Mouse (Mus musculus) forebrain, postnatal 0 days (tissue): Measurements from ENCODE around the gene Olfr374. TPM values are rescaled to one million over a fixed set of nuclear protein-coding genes. Genes with fewer than 3 reads are reported as not detected.
A peak's percentile ranks its signal among the peaks of the same experiment; 100 is the strongest.

Experiments
- ATAC-seq: fragments of 200-750 bp; cut with Nextera tagmentation; 2 replicates; pipeline ENCODE4 v1.8.0; 2017; ENCODE audit warnings: mild to moderate bottlenecking, moderate library complexity
- DNase-seq: peaks from one replicate; pipeline ENCODE4 v3.0.0-alpha.2; 2015
- H3K27ac ChIP-seq: fragments of 300-500 bp; sonication (generic); 2 replicates; pipeline ENCODE4 v1.5.1; 2014; ENCODE audit warnings: low read depth, mild to moderate bottlenecking, antibody characterized with exemption, low read length, moderate library complexity, mixed read lengths
- H3K27me3 ChIP-seq: fragments of 300-500 bp; sonication (generic); 2 replicates; pipeline ENCODE4 v1.6.1; 2014; ENCODE audit warnings: mild to moderate bottlenecking, low read length, mixed read lengths; ENCODE audit not compliant: insufficient read depth
- H3K36me3 ChIP-seq: fragments of 300-500 bp; sonication (generic); 2 replicates; pipeline ENCODE4 v1.6.1; 2014; ENCODE audit warnings: mild to moderate bottlenecking, moderate library complexity; ENCODE audit not compliant: insufficient read depth
- H3K4me1 ChIP-seq: fragments of 300-500 bp; sonication (generic); 2 replicates; pipeline ENCODE4 v1.6.1; 2014; ENCODE audit warnings: antibody characterized with exemption; ENCODE audit not compliant: insufficient read depth
- H3K4me2 ChIP-seq: fragments of 300-500 bp; sonication (generic); 2 replicates; pipeline ENCODE4 v1.6.1; 2014; ENCODE audit warnings: low read depth, mild to moderate bottlenecking, moderate library complexity
- H3K4me3 ChIP-seq: fragments of 300-500 bp; sonication (generic); 2 replicates; pipeline ENCODE4 v1.5.1; 2014; ENCODE audit warnings: low read depth, low read length, mixed read lengths
- H3K9ac ChIP-seq: fragments of 300-500 bp; sonication (generic); 2 replicates; pipeline ENCODE4 v1.6.1; 2014; ENCODE audit warnings: mild to moderate bottlenecking
- H3K9me3 ChIP-seq: fragments of 300-500 bp; sonication (generic); 2 replicates; pipeline ENCODE4 v1.6.1; 2016; ENCODE audit warnings: low read length
- CTCF ChIP-seq: sonication (generic); IDR thresholded peaks from 2 replicates; pipeline ENCODE4 v1.5.1; 2016; ENCODE audit warnings: antibody characterized with exemption, control low read depth, low read depth
- WGBS: fragments of 180-500 bp; shearing (Covaris S2); extraction: QIAGEN DNeasy Blood & Tissue Kit; methylation state at CpG from one replicate; pipeline ENCODE4 v1.1.7; 2014; 5-methylcytosine and 5-hydroxymethylcytosine counted together
- polyA plus RNA-seq: library from polyadenylated mRNA; unstranded; fragments of >200 nt; fragmentation: Nextera tagmentation; extraction: Ambion mirVana; gene quantifications from 2 replicates; pipeline ENCODE4 v1.2.1, GENCODE M21; 2015
- total RNA-seq: library from RNA; depleted of rRNA; stranded (reverse); fragments of >200 nt; gene quantifications from 2 replicates; pipeline ENCODE4 v1.2.3, GENCODE M21; 2014

Gene Olfr374
- total and polyA plus RNA-seq, 2 experiments from 2014 or later, result not detected

GRCm38 (mm10) chr8:72131251-72131650, 24.4 kb downstream of the Olfr374 start:
- Histone ChIP-seq H3K27me3 (no peaks in the 10 kb centered on the region), H3K36me3 (no peaks in the 10 kb centered on the region), H3K4me2 (no peak overlapping the region), H3K27ac (no peak overlapping the region), H3K4me1 (no peaks in the 10 kb centered on the region), H3K9ac (no peak overlapping the region), H3K4me3 (no peak overlapping the region), H3K9me3 (no peaks in the 10 kb centered on the region)
- WGBS, result 84% methylated on average over 2 of the region's 2 CpGs
- no peak for TF ChIP-seq CTCF
- DNase-seq, result no peak
- ATAC-seq, result no peak

DNA sequence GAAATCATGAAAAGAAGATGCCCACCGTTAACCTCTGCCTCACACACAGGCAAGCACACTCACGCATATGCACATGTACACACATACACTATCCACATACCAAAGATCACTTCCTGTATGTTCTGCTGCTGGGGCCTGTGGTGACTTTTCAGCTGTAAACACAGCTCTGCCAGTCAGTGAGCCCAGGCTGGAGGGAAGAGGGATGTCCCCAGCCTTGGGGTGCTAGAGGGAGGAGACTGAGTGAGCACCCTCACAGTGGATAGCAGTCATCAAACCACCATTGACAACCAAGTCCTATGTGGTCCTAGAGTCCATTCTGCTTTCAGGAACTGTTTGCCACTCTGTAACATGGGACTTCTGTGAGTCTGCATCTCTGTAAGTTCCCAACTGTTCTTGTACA, 25.1 kb downstream of the Olfr374 start:
- 0 out of 2 replicates have a peak, but pooled peaks cover 1% of the 10 kb centered on the region for H3K4me1 ChIP-seq
- no peaks in the 10 kb centered on the region for H3K27me3 ChIP-seq
- H3K9me3 ChIP-seq, result no peaks in the 10 kb centered on the region
- H3K4me2 ChIP-seq, result no peak overlapping the region
- no peak overlapping the region for H3K27ac ChIP-seq
- no peak overlapping the region for H3K4me3 ChIP-seq
- no peaks in the 10 kb centered on the region for H3K36me3 ChIP-seq
- 88% methylated on average over 2 of the region's 2 CpGs for WGBS
- no peak for DNase-seq
- no peak for ATAC-seq
- H3K9ac ChIP-seq, result no peak overlapping the region
- no peak for TF ChIP-seq CTCF

DNA sequence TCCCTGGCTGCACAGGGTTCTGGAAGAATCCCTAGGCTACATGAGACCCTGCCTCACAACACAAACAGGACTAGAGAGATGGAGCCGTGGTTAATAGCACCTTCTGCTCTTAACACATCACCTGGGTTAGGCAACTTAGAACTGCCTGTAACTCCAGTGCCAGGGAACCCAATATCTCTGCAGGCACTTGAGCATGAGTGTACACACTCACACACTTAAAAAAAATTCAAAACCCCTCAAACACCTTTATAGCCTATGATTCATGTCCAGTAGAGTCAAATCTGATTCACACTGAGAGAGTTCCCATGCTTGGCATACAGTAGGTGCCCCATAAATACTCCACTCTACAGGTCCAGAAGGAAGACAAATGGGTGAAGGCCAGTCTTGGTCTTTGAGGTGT, 25.6 kb downstream of the Olfr374 start:
- no peak overlapping the region for H3K4me2 ChIP-seq
- H3K27ac ChIP-seq, result no peak overlapping the region
- no peak for TF ChIP-seq CTCF
- H3K9me3 ChIP-seq, result no peaks in the 10 kb centered on the region
- ATAC-seq (no peak), DNase-seq (no peak)
- H3K4me3 ChIP-seq, result no peak overlapping the region
- no peaks in the 10 kb centered on the region for H3K27me3 ChIP-seq
- 0 out of 2 replicates have a peak, but pooled peaks cover 5% of the 10 kb centered on the region for H3K4me1 ChIP-seq
- WGBS, result 83% methylated on average over 1 of the region's 1 CpGs
- no peak overlapping the region for H3K9ac ChIP-seq
- H3K36me3 ChIP-seq, result no peaks in the 10 kb centered on the region

- no peak overlapping the region for H3K4me2 ChIP-seq
- no peak for DNase-seq
- 75% methylated on average over 1 of the region's 1 CpGs for WGBS
- no peak for TF ChIP-seq CTCF
- H3K9ac ChIP-seq, result no peak overlapping the region
- H3K27ac ChIP-seq, result no peak overlapping the region
- H3K27me3 ChIP-seq, result no peaks in the 10 kb centered on the region
- H3K9me3 ChIP-seq, result no peaks in the 10 kb centered on the region
- H3K4me1 ChIP-seq, result 0 out of 2 replicates have a peak, but pooled peaks cover 5% of the 10 kb centered on the region
- no peak for ATAC-seq
- no peaks in the 10 kb centered on the region for H3K36me3 ChIP-seq
- no peak overlapping the region for H3K4me3 ChIP-seq
Observed at GRCm38 (mm10) chr8:72132891-72133290, 26.1 kb downstream of the Olfr374 start.

DNA sequence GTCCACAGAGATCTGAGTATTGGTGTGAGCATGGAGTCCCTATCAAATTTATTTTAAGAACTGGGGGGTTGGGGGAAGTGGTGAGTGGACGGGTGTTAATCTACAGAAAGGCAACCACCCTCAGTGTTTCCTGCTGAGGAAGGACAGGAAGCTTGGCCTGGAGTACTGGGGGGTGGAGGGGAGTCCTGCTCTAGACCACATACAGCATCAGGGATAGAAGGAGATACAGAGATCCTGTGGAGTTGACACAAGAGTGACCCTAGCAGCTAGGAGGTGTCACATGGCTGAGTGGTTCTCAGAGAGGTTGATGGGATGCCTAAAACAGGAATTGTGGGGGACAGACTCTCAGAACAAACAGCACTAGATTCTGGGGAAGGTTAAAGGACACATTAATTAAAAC, 26.7 kb downstream of the Olfr374 start:
- no peaks in the 10 kb centered on the region for H3K9me3 ChIP-seq
- no peak for TF ChIP-seq CTCF

GRCm38 (mm10) chr8:72134756-72135445, 28.1 kb downstream of the Olfr374 start, which contains the start of gene Tpm4:
Gene Tpm4, plus strand, starts transcription at chr8:72134975.
- Histone ChIP-seq H3K27me3 (no peaks in the 10 kb centered on the region), H3K9me3 (no peaks in the 10 kb centered on the region), H3K9ac (peak within 1 kb of the TSS; percentile 94), H3K36me3 (peaks cover 12% of the 10 kb centered on the region), H3K27ac (peak within 1 kb of the TSS; percentile 79), H3K4me1 (0 out of 2 replicates have a peak, but pooled peaks cover 5% of the 10 kb centered on the region), H3K4me2 (peak within 1 kb of the TSS; percentile 70), H3K4me3 (peak within 1 kb of the TSS; percentile 73)
- ATAC-seq, result peak; percentile 78
- peak; percentile 72 for DNase-seq
- no peak for TF ChIP-seq CTCF
- 5% methylated on average over 41 of the region's 49 CpGs for WGBS

More for the DNA sequence above, 26.7 kb downstream of the Olfr374 start:
- Histone ChIP-seq H3K27ac (no peak overlapping the region), H3K27me3 (no peaks in the 10 kb centered on the region), H3K4me2 (no peak overlapping the region), H3K4me1 (0 out of 2 replicates have a peak, but pooled peaks cover 5% of the 10 kb centered on the region), H3K36me3 (peaks cover 1% of the 10 kb centered on the region; the same call in 1 of the 2 replicates), H3K9ac (no peak overlapping the region), H3K4me3 (no peak overlapping the region)
- DNase-seq (no peak), ATAC-seq (no peak)
- WGBS, result 69% methylated on average over 1 of the region's 1 CpGs
